Mouse (Mus musculus) small intestine, adult 2 months (tissue): Measurements from ENCODE around the gene 6030408B16Rik. TPM values are rescaled to one million over a fixed set of nuclear protein-coding genes. Genes with fewer than 3 reads are reported as not detected.

ENCODE experiments used
- H3K27ac ChIP-seq: fragments of 200-500 bp; 2 replicates; pipeline ENCODE4 v1.5.1; 2012; ENCODE audit warnings: low read depth, low read length, control low read depth, inconsistent platforms; ENCODE audit not compliant: insufficient read depth
- H3K27me3 ChIP-seq: fragments of 200-500 bp; 2 replicates; pipeline ENCODE4 v1.6.1; 2012; ENCODE audit warnings: mild to moderate bottlenecking, moderate library complexity, low read length, inconsistent platforms; ENCODE audit not compliant: control insufficient read depth, insufficient read depth
- H3K36me3 ChIP-seq: fragments of 200-500 bp; 2 replicates; pipeline ENCODE4 v1.6.1; 2012; ENCODE audit warnings: mild to moderate bottlenecking, low read length, control low read depth, inconsistent platforms; ENCODE audit not compliant: control insufficient read depth, insufficient read depth
- H3K4me1 ChIP-seq: fragments of 200-500 bp; 2 replicates; pipeline ENCODE4 v1.6.1; 2012; ENCODE audit warnings: low read length, inconsistent platforms, mixed read lengths; ENCODE audit not compliant: control insufficient read depth, insufficient read depth, insufficient read length
- H3K4me3 ChIP-seq: fragments of 200-500 bp; 2 replicates; pipeline ENCODE4 v1.5.1; 2012; ENCODE audit warnings: low read depth, mild to moderate bottlenecking, control low read depth, inconsistent platforms, low read length, moderate library complexity
- CTCF ChIP-seq: fragments of 200-500 bp; IDR thresholded peaks from 2 replicates; pipeline ENCODE4 v1.5.1; 2012; ENCODE audit warnings: low read depth, mild to moderate bottlenecking, control low read depth, inconsistent platforms, low read length, moderate library complexity, mixed read lengths; ENCODE audit not compliant: insufficient replicate concordance, insufficient read length; ENCODE audit errors: extremely low read depth
- POLR2A ChIP-seq: fragments of 200-500 bp; IDR thresholded peaks from 2 replicates; pipeline ENCODE4 v1.6.1; 2012; ENCODE audit warnings: low read depth, mild to moderate bottlenecking, control low read depth, inconsistent platforms, low read length, moderate library complexity
- WGBS: fragments of 180-500 bp; shearing (Covaris S2); methylation state at CpG from one replicate; pipeline ENCODE4 v1.1.7; 2018; 5-methylcytosine and 5-hydroxymethylcytosine counted together
- polyA plus RNA-seq: library from polyadenylated mRNA; depleted of rRNA; stranded (reverse); fragments of >200 nt; gene quantifications from 2 replicates; pipeline ENCODE4 v1.2.3, GENCODE M21; 2012

The 6030408B16Rik gene
- polyA plus RNA-seq, 1 experiment, result 0.14 TPM

GRCm38 (mm10) chr15:101278589-101278988 lies 14.4 kb upstream of the 6030408B16Rik start:
- H3K27me3 ChIP-seq, result no peaks in the 10 kb centered on the region
- no peaks in the 10 kb centered on the region for H3K36me3 ChIP-seq
- 54% methylated on average over 5 of the region's 5 CpGs for WGBS
- no peak overlapping the region for H3K4me3 ChIP-seq
- no peak overlapping the region for H3K27ac ChIP-seq
- peaks cover 4% of the 10 kb centered on the region; the same call in 1 of the 2 replicates for H3K4me1 ChIP-seq
- TF ChIP-seq POLR2A, result no peak
- TF ChIP-seq CTCF, result no peak

DNA sequence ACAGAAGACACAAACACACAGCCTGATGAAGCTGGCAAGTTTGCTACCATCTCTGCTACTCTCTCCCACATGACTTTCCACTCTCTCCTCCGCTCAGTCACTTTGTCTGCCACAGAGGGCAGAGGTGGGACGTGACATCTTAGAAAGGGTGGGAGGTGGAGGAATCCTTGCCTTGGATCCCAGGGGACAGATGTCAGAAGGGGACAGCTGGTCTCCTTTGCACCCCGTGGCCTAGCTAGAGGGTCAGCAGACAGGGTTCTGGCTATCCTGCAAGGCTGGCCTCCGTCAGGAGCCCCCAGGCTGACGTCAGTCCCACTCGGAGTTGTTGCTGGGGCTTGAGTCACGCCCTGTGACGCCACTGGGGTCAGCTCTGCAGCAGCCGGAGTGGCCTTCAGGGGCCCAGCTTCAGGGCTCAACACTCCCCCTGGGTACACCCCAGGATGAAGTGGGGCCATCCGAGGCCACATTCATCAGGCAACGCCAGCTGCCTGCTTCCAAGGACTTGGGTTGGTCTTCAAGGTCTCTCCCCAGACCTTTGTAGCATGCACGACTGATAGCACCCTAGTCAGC lies 13.5 kb upstream of the 6030408B16Rik start:
- H3K4me3 ChIP-seq, result no peak overlapping the region
- H3K36me3 ChIP-seq, result no peaks in the 10 kb centered on the region
- whole genome bisulfite sequencing, result 58% methylated on average over 12 of the region's 12 CpGs
- H3K27me3 ChIP-seq, result no peaks in the 10 kb centered on the region
- peaks cover 4% of the 10 kb centered on the region; the same call in 1 of the 2 replicates for H3K4me1 ChIP-seq
- H3K27ac ChIP-seq, result no peak overlapping the region
- no peak for TF ChIP-seq POLR2A
- no peak for TF ChIP-seq CTCF

DNA sequence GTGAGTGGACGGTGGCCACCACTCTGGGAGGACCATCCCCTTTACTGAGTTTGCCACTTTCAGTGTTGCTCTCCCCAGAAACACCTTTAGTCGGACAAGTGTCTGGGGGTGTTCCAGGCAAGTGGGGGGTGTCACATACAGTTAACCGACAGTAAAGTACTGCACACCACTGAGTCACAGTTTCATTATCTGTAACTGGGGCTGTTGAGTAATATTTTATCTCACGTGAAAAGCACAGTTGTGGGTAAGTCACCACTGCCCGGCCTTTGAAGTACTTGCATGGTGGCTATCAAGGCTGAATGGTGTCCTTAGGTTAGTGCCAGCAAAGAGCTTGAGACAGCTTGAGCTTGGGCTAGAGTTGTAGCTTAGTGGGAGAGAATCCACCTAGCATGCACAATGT lies 10.5 kb upstream of the 6030408B16Rik start:
- Histone ChIP-seq H3K27ac (no peak overlapping the region), H3K4me3 (no peak overlapping the region), H3K36me3 (peaks cover 7% of the 10 kb centered on the region), H3K27me3 (no peaks in the 10 kb centered on the region), H3K4me1 (peaks cover 4% of the 10 kb centered on the region; the same call in 1 of the 2 replicates)
- 53% methylated on average over 5 of the region's 5 CpGs for WGBS
- no peak for TF ChIP-seq POLR2A
- TF ChIP-seq CTCF, result no peak

- under 1% methylated on average over 26 of the region's 26 CpGs for WGBS
- Histone ChIP-seq H3K4me1 (no peaks in the 10 kb centered on the region), H3K27me3 (no peaks in the 10 kb centered on the region), H3K27ac (peak overlapping the region; percentile 29; the same call in 1 of the 2 replicates), H3K36me3 (peaks cover 12% of the 10 kb centered on the region), H3K4me3 (peak overlapping the region; percentile 89)
- TF ChIP-seq CTCF (peak; percentile 56; the same call in 1 of the 2 replicates), POLR2A (no peak)
These were observed 9.7 kb upstream of the 6030408B16Rik start for GRCm38 (mm10) chr15:101283183-101283910.

DNA sequence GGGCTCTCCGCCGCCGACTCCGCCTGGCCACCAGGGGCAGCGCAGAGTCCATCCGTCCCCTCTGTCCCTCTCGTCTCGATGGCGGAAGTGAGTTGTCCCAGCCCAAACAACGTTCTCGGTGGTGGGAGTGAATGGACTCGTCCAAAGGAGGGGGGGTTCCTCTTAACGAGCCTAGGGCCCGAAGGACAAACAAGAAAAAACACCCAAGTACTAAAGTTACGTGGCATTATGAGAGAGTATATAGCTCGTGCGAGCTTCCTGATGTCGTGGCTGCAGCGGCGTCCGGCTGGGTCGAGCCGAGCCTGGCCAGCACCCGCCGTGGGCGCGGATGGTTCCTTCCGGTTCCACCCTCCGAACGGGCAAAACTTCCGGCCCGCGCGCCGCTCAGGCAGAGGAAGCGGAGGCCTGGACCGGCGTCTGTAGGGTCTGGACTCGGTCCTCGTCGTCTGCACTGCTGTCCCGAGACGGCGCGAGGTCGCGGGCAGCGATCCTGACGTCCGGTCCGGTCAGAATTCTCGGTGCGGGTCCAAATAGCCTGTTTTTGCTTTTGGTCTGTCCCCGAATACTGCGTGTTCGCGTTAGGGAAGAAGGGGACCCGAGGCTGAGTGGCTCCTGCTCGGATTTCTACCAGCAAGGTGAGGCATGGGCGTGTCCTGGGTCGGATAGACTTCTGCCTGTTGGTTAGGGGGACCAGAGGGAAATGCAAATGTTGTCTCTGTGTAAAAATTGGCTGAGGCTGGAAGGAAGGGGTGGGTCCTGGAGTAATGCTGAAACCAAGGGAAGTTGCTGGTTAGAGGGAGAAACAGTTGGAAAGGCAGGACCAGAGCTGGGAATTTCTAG lies 8.9 kb upstream of the 6030408B16Rik start, which contains the start of gene Atg101:
TSS of gene Atg101 (plus strand) at position 362 of the 840 bp plus-strand sequence.
- Histone ChIP-seq H3K27ac (peak within 1 kb of the TSS; percentile 76), H3K4me1 (no peaks in the 10 kb centered on the region), H3K4me3 (peak within 1 kb of the TSS; percentile 89), H3K36me3 (peaks cover 17% of the 10 kb centered on the region), H3K27me3 (no peaks in the 10 kb centered on the region)
- WGBS, result under 1% methylated on average over 61 of the region's 61 CpGs
- TF ChIP-seq CTCF (peak; percentile 95), POLR2A (peak; percentile 95)

DNA sequence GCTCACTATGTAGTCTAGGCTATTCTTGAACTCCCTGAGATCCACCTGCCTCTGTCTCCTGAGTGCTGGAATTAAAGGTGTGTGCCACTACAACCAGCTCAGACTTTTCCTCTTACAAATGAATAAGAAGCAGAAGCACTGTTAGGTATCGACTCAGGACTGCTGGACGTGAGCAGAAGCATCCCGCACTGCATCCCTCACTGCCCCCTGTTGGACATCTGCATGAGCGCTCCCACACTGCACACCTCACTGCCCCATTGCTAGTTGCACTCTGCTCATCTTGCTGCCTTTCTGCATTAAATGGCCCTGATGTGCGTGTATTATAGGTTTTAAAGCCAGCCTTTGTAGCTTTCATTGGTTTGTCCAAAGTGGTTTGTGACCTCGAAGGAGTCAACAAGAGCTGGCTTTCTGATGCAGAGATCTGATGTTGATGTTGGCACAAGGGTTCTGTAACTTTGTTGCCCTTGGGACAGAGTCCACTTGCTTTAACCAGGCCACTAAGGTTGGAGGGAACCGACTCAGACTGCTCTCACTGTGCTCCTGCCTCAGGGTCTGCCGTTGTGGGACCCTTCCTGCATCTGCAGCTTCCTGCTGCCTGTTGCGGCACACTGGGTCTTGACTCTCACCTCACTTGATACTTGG lies 6.8 kb upstream of the 6030408B16Rik start:
- Histone ChIP-seq H3K36me3 (peaks cover 37% of the 10 kb centered on the region), H3K27me3 (no peaks in the 10 kb centered on the region), H3K4me1 (no peaks in the 10 kb centered on the region), H3K4me3 (no peak overlapping the region), H3K27ac (no peak overlapping the region)
- WGBS, result 64% methylated on average over 9 of the region's 9 CpGs
- TF ChIP-seq POLR2A (no peak), CTCF (peak; percentile 44; the same call in 1 of the 2 replicates)
